Mouse (Mus musculus) limb, embryonic 12.5 days (tissue): ENCODE data around the gene Ids. TPM values are rescaled to one million over a fixed set of nuclear protein-coding genes. Genes with fewer than 3 reads are reported as not detected.
A peak's percentile ranks its signal among the peaks of the same experiment; 100 is the strongest.

ENCODE experiments used
- ATAC-seq: fragments of 200-750 bp; cut with Nextera tagmentation; 2 replicates; pipeline ENCODE4 v1.8.0; 2017; ENCODE audit warnings: low read depth, moderate TSS enrichment; ENCODE audit not compliant: insufficient number of reproducible peaks, insufficient read depth, low FRiP score, low TSS enrichment
- H3K27ac ChIP-seq: fragments of 300-500 bp; sonication (generic); 2 replicates; pipeline ENCODE4 v1.5.1; 2016; ENCODE audit warnings: mild to moderate bottlenecking, moderate library complexity
- H3K27me3 ChIP-seq: fragments of 300-500 bp; sonication (generic); 2 replicates; pipeline ENCODE4 v1.6.1; 2016; ENCODE audit warnings: mild to moderate bottlenecking, moderate library complexity
- H3K36me3 ChIP-seq: fragments of 300-500 bp; sonication (generic); 2 replicates; pipeline ENCODE4 v1.6.1; 2016; ENCODE audit warnings: mild to moderate bottlenecking, moderate library complexity
- H3K4me1 ChIP-seq: fragments of 300-500 bp; sonication (generic); replicated peaks from 2 replicates; pipeline ENCODE4 v1.6.1; 2016
- H3K4me2 ChIP-seq: fragments of 300-500 bp; sonication (generic); 2 replicates; pipeline ENCODE4 v1.6.1; 2016; ENCODE audit warnings: mild to moderate bottlenecking, moderate library complexity
- H3K4me3 ChIP-seq: fragments of 300-500 bp; sonication (generic); replicated peaks from 2 replicates; pipeline ENCODE4 v1.5.1; 2016; ENCODE audit warnings: mild to moderate bottlenecking
- H3K9ac ChIP-seq: fragments of 300-500 bp; sonication (generic); replicated peaks from 2 replicates; pipeline ENCODE4 v1.6.1; 2016; ENCODE audit warnings: mild to moderate bottlenecking, moderate library complexity
- H3K9me3 ChIP-seq: fragments of 300-500 bp; sonication (generic); 2 replicates; pipeline ENCODE4 v1.6.1; 2016; ENCODE audit warnings: mild to moderate bottlenecking, moderate library complexity
- WGBS: fragments of 180-500 bp; shearing (Covaris S2); methylation state at CpG from one replicate; pipeline ENCODE4 v1.1.7; 2016; 5-methylcytosine and 5-hydroxymethylcytosine counted together
- polyA plus RNA-seq: library from polyadenylated mRNA; unstranded; fragments of >200 nt; fragmentation: Nextera tagmentation; extraction: Ambion mirVana; gene quantifications from 2 replicates; pipeline ENCODE4 v1.2.1, GENCODE M21; 2016

The Ids gene
- polyA plus RNA-seq, 1 experiment from 2014 or later: 2.8 TPM

DNA sequence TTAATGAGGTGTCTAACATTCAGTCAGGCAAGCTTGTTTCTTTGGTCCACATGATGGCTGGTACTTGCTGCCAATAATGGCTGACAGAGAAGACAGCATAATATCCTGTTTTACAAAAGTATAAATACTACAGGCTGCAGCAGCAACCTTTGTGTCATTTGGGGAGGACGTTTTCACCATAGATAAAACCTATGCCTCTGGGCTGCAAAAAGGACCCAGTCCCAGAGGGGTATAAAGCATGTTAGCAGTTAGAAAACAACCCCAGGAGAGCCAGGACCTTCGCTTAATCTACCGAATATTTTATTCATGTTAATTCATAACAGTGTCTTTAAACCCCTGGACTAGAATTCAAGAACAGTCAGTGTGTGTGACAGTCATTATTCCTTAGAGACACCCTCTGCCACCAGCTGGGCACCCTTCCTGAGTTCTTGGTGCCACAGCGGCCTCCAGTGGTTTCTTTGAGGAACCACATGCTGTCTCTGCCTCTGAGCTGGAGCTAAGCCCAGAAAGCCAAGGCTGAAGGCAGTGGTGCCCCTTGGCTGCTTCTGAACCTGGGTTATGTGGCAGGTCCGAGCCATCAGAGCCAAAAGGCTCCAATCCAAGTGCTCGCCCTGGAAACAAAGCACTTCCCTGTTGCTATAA is 34.6 kb downstream of the Ids start:
- H3K9ac ChIP-seq: no peak overlapping the region
- H3K9me3 ChIP-seq: no peaks in the 10 kb centered on the region
- H3K27me3 ChIP-seq: no peaks in the 10 kb centered on the region
- ATAC-seq: no peak
- H3K4me3 ChIP-seq: no peak overlapping the region
- no peak overlapping the region for H3K4me2 ChIP-seq
- 23% methylated on average over 6 of the region's 6 CpGs for WGBS
- no peaks in the 10 kb centered on the region for H3K4me1 ChIP-seq
- no peaks in the 10 kb centered on the region for H3K36me3 ChIP-seq
- H3K27ac ChIP-seq: no peak overlapping the region

DNA sequence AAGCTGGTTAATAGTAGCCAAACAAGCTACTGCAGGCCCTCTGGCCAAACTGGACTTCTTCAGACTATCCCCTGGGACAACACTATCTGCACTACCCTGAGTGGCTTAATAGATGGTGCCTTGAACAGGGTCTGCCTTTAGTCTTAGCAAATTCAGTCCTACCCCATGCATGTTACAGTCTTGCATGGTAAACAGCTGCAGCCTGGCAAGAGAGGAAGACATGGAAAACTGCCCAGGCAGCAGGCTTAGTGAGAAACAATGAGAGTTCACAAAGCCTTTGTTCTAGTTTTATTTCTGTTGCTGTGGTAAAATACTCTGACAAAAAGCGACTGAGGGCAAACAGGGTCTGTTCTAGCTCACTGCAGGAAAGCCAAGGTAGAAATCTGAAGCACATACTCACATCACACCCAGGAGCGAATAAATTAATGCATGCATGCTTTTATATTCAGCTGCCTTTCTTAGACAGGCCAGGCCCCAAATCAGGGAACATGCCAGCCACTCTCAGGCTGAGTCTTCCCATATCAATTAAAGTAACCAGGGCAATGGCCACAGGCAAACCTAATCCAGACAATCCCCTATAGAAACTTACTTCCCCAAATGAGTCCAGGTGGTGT is 36.2 kb downstream of the Ids start:
- H3K27me3 ChIP-seq: no peaks in the 10 kb centered on the region
- WGBS: 59% methylated on average over 2 of the region's 2 CpGs
- H3K4me3 ChIP-seq: no peak overlapping the region
- no peak overlapping the region for H3K4me2 ChIP-seq
- no peak overlapping the region for H3K27ac ChIP-seq
- no peaks in the 10 kb centered on the region for H3K36me3 ChIP-seq
- no peaks in the 10 kb centered on the region for H3K4me1 ChIP-seq
- ATAC-seq: no peak
- no peak overlapping the region for H3K9ac ChIP-seq
- no peaks in the 10 kb centered on the region for H3K9me3 ChIP-seq

DNA sequence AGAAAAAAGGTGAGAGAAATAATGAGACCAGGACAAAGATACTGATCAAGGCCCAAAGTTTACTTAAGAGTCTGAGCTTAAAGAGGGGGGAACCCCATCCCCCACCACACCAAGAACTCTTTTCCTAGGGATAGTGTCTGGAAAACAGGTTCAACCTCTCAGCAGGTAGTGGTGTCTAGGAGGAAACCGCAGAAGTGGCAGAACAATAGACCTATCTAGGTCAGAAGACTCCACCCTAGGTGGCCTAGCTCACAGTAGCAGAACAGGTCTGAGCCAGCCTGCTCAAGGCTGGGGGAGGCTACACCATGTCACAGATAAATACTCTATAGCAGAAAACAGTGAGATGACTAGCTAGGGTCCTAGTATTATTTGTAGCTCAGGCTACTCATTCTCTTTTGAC is 37.2 kb downstream of the Ids start:
- Histone ChIP-seq H3K4me3 (no peak overlapping the region), H3K9me3 (no peaks in the 10 kb centered on the region), H3K4me2 (no peak overlapping the region), H3K27me3 (no peaks in the 10 kb centered on the region), H3K27ac (no peak overlapping the region), H3K36me3 (no peaks in the 10 kb centered on the region), H3K9ac (no peak overlapping the region), H3K4me1 (no peaks in the 10 kb centered on the region)
- WGBS: 47% methylated on average over 1 of the region's 1 CpGs
- ATAC-seq: no peak

DNA sequence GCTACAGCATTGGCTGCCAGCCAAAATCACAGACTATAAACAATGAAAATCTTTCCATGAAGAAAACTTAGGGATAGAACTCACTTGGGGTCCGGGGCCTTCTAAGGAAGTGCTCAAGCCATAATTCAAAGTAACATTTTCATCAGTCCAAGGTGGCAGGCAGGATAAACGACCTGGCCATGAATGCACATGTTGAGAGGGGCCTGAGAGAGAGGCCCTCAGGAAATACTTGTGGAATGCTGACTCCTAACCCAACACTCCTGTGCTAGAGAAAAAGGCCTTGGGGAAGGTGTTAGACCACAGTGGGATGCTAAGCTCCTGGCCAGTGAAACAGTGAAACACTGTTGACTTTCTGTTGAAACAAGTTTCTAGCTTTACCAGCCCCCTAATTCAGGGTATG is 45.6 kb downstream of the Ids start:
- Histone ChIP-seq H3K4me3 (no peak overlapping the region), H3K4me1 (no peaks in the 10 kb centered on the region), H3K9ac (no peak overlapping the region), H3K27me3 (no peaks in the 10 kb centered on the region), H3K4me2 (no peak overlapping the region), H3K9me3 (no peaks in the 10 kb centered on the region), H3K36me3 (no peaks in the 10 kb centered on the region), H3K27ac (peak overlapping the region; percentile 53; the same call in 1 of the 2 replicates)
- 23% methylated on average over 2 of the region's 2 CpGs for WGBS
- ATAC-seq: peak; percentile 84

DNA sequence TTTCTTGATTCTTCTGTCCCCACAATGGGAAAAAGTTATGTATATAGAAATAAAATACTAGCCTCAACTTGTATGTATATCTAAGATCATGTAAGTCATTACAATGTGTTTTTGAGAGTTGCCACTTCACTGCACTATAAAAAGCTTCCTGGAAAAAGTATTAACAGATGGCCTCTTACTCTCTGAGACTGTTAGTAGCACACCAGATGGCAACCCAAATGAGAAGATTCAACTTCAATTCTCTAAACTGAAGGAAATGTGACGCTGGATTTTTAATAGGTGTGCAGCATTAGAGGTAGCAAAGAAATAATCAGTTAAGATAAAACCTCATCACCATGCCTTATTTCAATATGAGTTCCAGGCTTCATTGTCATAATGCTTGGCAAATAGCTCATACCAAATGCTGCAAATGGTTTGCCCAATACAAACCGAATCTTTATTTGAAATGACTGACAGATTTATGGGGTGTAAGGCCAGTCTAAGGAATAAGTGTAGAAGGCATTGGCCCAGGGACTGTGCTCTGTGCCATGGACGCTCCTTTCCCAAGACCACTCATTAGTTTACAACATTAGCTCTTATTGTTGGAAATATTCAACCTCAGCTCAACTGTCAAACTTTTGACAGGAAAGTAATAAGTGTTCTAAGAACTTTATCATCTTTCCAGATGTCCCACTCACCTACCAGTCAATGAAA is 49.8 kb downstream of the Ids start:
- Histone ChIP-seq H3K4me1 (no peaks in the 10 kb centered on the region), H3K27me3 (no peaks in the 10 kb centered on the region), H3K9ac (no peak overlapping the region), H3K4me3 (no peak overlapping the region), H3K9me3 (no peaks in the 10 kb centered on the region), H3K4me2 (no peak overlapping the region), H3K27ac (no peak overlapping the region), H3K36me3 (no peaks in the 10 kb centered on the region)
- 42% methylated on average over 3 of the region's 3 CpGs for WGBS
- no peak for ATAC-seq

Other genes starting within 250 kb of the Ids start
- gene 1110012L19Rik, start 20.8 kb upstream of the Ids start, polyA plus RNA-seq: 25.5 and 26.6 TPM in 2 replicates
- 39.8 and 40.3 TPM in 2 replicates for gene Tmem185a, start 112.1 kb upstream of the Ids start, polyA plus RNA-seq